Mouse (Mus musculus): ENCODE results near the gene Gm21764. TPM values are rescaled to one million over a fixed set of nuclear protein-coding genes. Genes with fewer than 3 reads are reported as not detected.
"Not testable (repeated sequence)": the region's sequence is repeated elsewhere in the genome, so short reads cannot be mapped to it uniquely, and the experiment has no call there.

The Gm21764 gene
- not detected for total RNA-seq (2021)

DNA sequence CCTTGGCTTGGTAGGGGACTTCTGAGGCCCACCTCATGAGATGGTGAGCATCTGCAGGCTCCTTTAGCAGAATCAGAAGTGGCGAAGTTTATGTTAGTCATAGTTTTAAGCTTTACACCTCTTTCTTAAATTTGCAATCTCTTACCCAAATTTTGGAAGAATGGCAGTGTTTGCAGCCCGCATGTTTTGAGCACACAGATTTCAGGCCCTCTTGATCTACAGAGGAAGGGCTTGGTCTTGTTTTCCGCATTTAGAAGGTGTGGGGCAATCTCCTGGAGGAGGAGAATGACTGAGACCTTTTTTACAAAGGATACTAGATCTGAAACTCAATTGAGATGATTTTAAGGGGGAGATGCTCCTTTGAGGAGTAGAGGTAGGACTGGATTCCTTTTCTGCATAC lies at the start of gene Gm21764:
TSS of gene Gm21764 (minus strand) at position 101 of the 400 bp plus-strand sequence.
- DNase-seq (ENCODE audit: extremely low spot score in 1 of 2, low spot score in 1 of 2): not testable (repeated sequence)

DNA sequence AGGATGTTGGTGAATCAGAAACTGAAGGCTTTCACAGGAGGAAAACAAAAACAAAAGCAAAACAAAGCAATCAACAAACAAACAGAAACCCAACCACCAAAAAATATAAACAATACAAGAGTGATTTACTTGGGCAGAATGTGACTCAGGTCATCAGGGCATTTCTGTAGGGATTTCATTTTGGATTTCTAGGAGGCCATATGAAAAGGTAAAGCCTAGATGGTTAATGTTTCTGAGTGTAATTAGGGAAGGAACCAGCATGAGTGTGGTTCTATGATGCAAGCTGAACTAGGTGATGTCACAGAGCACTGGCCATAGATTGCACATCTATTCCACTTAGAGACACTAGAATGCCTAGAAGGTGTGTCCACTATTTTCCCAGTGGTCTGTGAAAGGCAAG lies 27.2 kb upstream of the Gm21764 start, which contains the start of gene Ssty1:
TSS of gene Ssty1 (plus strand) at position 301 of the 400 bp plus-strand sequence.
- not testable (repeated sequence) for DNase-seq (ENCODE audit: extremely low spot score in 1 of 2, low spot score in 1 of 2)

Other genes starting within 250 kb of the Gm21764 start
- gene Gm21904, start 215.5 kb downstream of the Gm21764 start, total RNA-seq (2021): not detected
- gene Gm20772, start 187.1 kb downstream of the Gm21764 start, total RNA-seq (2021): not detected
- gene Gm20831, start 187.1 kb downstream of the Gm21764 start, total RNA-seq (2021): not detected
- not detected for gene Srsy, start 124.5 kb downstream of the Gm21764 start, total RNA-seq (2021)
- gene Ssty1, start 27.3 kb upstream of the Gm21764 start, total RNA-seq (2021): not detected

Data from layer of hippocampus, postnatal 25 days (tissue).